Mouse (Mus musculus) neural tube, embryonic 11.5 days (tissue): ENCODE measurements at regions not wholly inside any gene's neighbourhood (a gene's known extent, or its start where the extent isn't known, plus 50 kb on each side); places are given as distances from the start of the nearest gene placed in this dataset.

Source experiments
- ATAC-seq: fragments of 200-750 bp; cut with Nextera tagmentation; 2 replicates; pipeline ENCODE4 v1.8.0; 2017; ENCODE audit warnings: moderate number of reproducible peaks, mild to moderate bottlenecking, moderate TSS enrichment, moderate library complexity; ENCODE audit not compliant: insufficient read depth, low FRiP score, low TSS enrichment
- DNase-seq: peaks from one replicate; pipeline ENCODE4 v3.0.0-alpha.2; 2015; ENCODE audit warnings: low spot score
- H3K27ac ChIP-seq: fragments of 300-500 bp; sonication (generic); 2 replicates; pipeline ENCODE4 v1.5.1; 2014; ENCODE audit warnings: low read depth, mild to moderate bottlenecking, low read length
- H3K27me3 ChIP-seq: fragments of 300-500 bp; sonication (generic); 2 replicates; pipeline ENCODE4 v1.6.1; 2014; ENCODE audit warnings: mild to moderate bottlenecking, low read length, mixed read lengths; ENCODE audit not compliant: control insufficient read depth, insufficient read depth
- H3K36me3 ChIP-seq: fragments of 300-500 bp; sonication (generic); 2 replicates; pipeline ENCODE4 v1.6.1; 2014; ENCODE audit warnings: mild to moderate bottlenecking, low read length, moderate library complexity, mixed read lengths; ENCODE audit not compliant: control insufficient read depth, insufficient read depth
- H3K4me1 ChIP-seq: fragments of 300-500 bp; sonication (generic); 2 replicates; pipeline ENCODE4 v1.6.1; 2014; ENCODE audit warnings: low read length, mixed read lengths; ENCODE audit not compliant: control insufficient read depth, insufficient read depth
- H3K4me2 ChIP-seq: fragments of 300-500 bp; sonication (generic); 2 replicates; pipeline ENCODE4 v1.6.1; 2014; ENCODE audit warnings: low read depth, mild to moderate bottlenecking, moderate library complexity
- H3K4me3 ChIP-seq: fragments of 300-500 bp; sonication (generic); 2 replicates; pipeline ENCODE4 v1.5.1; 2014; ENCODE audit warnings: low read depth, low read length
- H3K9ac ChIP-seq: fragments of 300-500 bp; sonication (generic); 2 replicates; pipeline ENCODE4 v1.6.1; 2014; ENCODE audit warnings: mild to moderate bottlenecking, low read length
- H3K9me3 ChIP-seq: fragments of 300-500 bp; sonication (generic); 2 replicates; pipeline ENCODE4 v1.6.1; 2016; ENCODE audit warnings: low read length; ENCODE audit not compliant: control insufficient read depth
- WGBS: fragments of 180-500 bp; shearing (Covaris S2); extraction: QIAGEN DNeasy Blood & Tissue Kit; methylation state at CpG from one replicate; pipeline ENCODE4 v1.1.7; 2014; 5-methylcytosine and 5-hydroxymethylcytosine counted together

DNA sequence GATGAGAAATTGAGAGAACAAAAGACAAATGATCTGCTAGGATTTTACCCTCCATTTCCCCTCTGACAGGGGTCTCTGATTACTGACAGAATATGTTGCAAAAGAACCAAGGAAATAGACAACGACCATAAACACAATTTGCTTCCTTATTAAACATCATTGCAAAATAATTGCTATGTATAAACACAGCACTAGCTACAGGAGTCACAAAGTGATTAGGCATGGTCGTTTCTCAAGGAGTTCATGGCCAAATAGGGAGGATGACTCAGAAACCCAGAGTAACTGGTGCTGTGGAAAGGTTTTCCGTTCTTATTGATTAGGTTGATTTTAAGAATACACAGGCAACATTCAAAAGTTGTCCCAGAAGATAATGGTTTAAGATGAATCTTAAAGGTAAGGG, 180.4 kb downstream of the Gm12728 start:
- Histone ChIP-seq H3K9me3 (no peaks in the 10 kb centered on the region), H3K4me2 (no peak overlapping the region), H3K36me3 (no peaks in the 10 kb centered on the region), H3K27me3 (no peaks in the 10 kb centered on the region), H3K27ac (no peak overlapping the region), H3K4me3 (no peak overlapping the region), H3K9ac (no peak overlapping the region), H3K4me1 (peaks cover 3% of the 10 kb centered on the region; the same call in 1 of the 2 replicates)
- ATAC-seq (no peak), DNase-seq (no peak)
- WGBS: 83% methylated on average over 3 of the region's 3 CpGs

GRCm38 (mm10) chr4:105972736-105973135, 183.1 kb downstream of the Gm12728 start:
- no peaks in the 10 kb centered on the region for H3K9me3 ChIP-seq
- 94% methylated on average over 3 of the region's 3 CpGs for WGBS
- no peaks in the 10 kb centered on the region for H3K27me3 ChIP-seq
- no peaks in the 10 kb centered on the region for H3K36me3 ChIP-seq
- ATAC-seq (no peak), DNase-seq (no peak)
- no peak overlapping the region for H3K4me2 ChIP-seq
- H3K4me3 ChIP-seq: no peak overlapping the region
- peaks cover 3% of the 10 kb centered on the region; the same call in 1 of the 2 replicates for H3K4me1 ChIP-seq
- H3K27ac ChIP-seq: no peak overlapping the region
- H3K9ac ChIP-seq: no peak overlapping the region

DNA sequence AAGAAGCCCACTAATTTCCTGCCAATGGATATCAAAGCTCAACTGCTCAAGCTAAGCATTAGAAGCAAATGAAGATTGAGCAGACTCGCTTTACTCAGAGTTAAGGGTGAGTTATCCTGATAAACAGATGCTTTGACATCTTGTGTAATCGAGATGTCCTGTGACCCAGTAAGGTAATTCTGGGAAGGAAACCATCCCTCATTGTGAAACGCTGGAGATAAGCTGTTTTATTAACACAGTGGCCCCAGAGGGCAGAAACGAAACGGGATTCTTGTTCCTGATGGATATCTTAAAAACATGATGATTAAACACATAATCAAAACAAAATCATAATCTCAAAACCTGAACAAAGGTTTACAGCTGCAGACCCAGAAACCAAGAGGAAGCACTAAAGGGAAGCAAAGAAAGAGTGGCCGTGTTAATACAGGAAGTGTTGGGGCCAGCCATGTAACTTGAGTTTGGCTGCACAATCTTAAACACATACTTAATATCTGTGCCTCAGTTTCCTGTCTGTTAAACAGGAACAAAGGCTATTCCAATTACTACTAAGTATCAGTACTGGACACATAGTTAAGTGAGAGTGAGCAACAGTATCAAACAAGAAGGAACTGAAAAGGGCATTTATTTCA, 184.2 kb downstream of the Gm12728 start:
- Histone ChIP-seq H3K4me3 (no peak overlapping the region), H3K9me3 (no peaks in the 10 kb centered on the region), H3K27ac (no peak overlapping the region), H3K4me1 (peaks cover 3% of the 10 kb centered on the region; the same call in 1 of the 2 replicates), H3K27me3 (no peaks in the 10 kb centered on the region), H3K4me2 (no peak overlapping the region), H3K9ac (no peak overlapping the region), H3K36me3 (no peaks in the 10 kb centered on the region)
- no peak for ATAC-seq
- DNase-seq: no peak
- 83% methylated on average over 6 of the region's 6 CpGs for WGBS

- no peaks in the 10 kb centered on the region for H3K36me3 ChIP-seq
- no peak for DNase-seq
- no peak for ATAC-seq
- no peaks in the 10 kb centered on the region for H3K27me3 ChIP-seq
- H3K9ac ChIP-seq: no peak overlapping the region
- 82% methylated on average over 4 of the region's 4 CpGs for WGBS
- no peaks in the 10 kb centered on the region; the same call in 1 of the 2 replicates for H3K4me1 ChIP-seq
- H3K27ac ChIP-seq: no peak overlapping the region
- H3K4me3 ChIP-seq: no peak overlapping the region
- no peak overlapping the region for H3K4me2 ChIP-seq
- no peaks in the 10 kb centered on the region for H3K9me3 ChIP-seq
These were observed 185.3 kb downstream of the Gm12728 start for GRCm38 (mm10) chr4:105974948-105975347.

GRCm38 (mm10) chr4:105979048-105979447, 189.4 kb downstream of the Gm12728 start:
- no peaks in the 10 kb centered on the region for H3K36me3 ChIP-seq

DNA sequence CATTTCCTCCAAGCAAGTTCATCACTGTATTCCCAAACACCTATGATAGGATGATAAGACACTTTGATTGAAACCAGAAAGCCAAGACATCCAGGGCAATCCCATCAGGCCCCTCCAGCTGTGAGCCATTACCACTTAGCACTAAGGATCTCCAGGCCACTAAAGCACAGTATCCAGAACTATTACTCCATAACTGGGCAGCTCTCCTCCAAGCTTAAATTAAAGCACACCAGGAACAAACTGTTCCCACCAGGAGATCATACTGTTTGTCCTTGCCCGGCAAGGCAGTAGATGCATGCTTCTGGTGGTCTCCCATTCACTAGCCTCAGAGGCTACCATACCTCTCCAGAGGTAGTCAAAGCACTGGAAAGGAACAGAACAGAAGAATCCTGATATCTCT, 193.3 kb downstream of the Gm12728 start:
- Histone ChIP-seq H3K36me3 (no peaks in the 10 kb centered on the region), H3K4me3 (no peak overlapping the region), H3K4me1 (no peaks in the 10 kb centered on the region), H3K4me2 (no peak overlapping the region), H3K27me3 (no peaks in the 10 kb centered on the region), H3K9ac (no peak overlapping the region), H3K9me3 (no peaks in the 10 kb centered on the region), H3K27ac (no peak overlapping the region)
- DNase-seq (no peak), ATAC-seq (no peak)
- WGBS: 95% methylated on average over 1 of the region's 1 CpGs

More at GRCm38 (mm10) chr4:105979048-105979447, 189.4 kb downstream of the Gm12728 start:
- Histone ChIP-seq H3K9ac (no peak overlapping the region), H3K4me1 (no peaks in the 10 kb centered on the region), H3K4me3 (no peak overlapping the region), H3K27ac (no peak overlapping the region), H3K27me3 (no peaks in the 10 kb centered on the region), H3K9me3 (no peaks in the 10 kb centered on the region), H3K4me2 (no peak overlapping the region)
- 90% methylated on average over 5 of the region's 5 CpGs for WGBS
- DNase-seq (no peak), ATAC-seq (no peak)

DNA sequence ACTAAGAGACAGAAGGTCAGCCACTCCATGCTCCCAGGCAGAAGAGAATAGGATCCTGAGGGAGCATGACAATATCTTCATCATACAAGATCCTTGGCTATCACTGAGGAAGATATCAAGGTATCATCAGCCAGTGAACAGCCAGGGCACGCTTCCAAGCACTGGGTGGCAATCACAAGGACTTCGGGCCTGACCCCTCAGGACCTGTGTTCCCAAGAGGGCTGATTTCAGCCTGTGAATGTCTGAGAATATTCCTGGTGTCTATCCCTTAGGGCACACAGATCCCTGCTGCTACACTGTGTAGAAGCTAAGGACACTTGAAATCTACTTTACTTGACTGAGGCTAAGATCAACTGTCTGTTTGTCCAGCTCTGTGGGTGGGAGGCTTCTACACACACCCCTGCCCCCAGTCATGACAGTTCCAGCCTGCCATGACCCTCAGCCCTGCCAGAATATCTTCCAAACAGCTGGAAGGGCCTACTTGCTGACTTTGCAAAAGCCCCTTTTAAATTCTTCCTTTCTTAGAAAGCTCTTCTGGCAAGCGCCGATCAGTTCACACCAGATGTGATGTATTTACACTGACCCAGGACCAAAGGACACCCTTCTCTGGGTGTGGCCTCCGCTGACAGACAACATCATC, 198.4 kb downstream of the Gm12728 start:
- Histone ChIP-seq H3K4me3 (no peak overlapping the region), H3K4me1 (no peaks in the 10 kb centered on the region), H3K27me3 (no peaks in the 10 kb centered on the region), H3K27ac (no peak overlapping the region), H3K36me3 (no peaks in the 10 kb centered on the region), H3K9me3 (no peaks in the 10 kb centered on the region), H3K9ac (no peak overlapping the region), H3K4me2 (no peak overlapping the region)
- ATAC-seq (no peak), DNase-seq (no peak)
- WGBS: 80% methylated on average over 5 of the region's 5 CpGs

DNA sequence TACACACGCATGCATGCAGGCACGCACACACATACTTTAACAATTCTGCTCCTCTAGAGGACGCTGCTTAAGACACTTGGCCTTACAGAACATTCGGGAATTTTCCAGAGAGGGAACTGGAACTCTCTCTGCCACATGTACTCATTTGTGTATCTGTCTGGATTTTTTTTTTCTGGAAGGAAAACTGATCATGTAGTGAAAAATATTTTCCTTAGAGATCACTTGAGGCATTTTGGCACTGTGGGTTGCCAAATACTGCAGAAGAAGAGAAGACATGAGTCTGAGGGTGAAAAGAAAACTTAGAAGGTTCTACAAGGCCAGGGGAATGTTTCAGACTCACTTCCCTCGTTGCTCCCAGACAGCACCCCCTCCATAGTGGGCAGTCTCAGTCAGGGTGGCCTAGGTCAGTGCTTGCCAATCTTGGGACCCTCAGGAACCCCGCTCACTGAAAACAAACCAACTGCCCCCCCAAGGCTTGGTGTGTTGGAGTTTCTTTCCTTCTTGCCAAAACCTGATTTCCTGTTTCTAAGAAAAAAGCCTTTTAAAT, 203.0 kb downstream of the Gm12728 start:
- H3K4me1 ChIP-seq: no peaks in the 10 kb centered on the region
- no peak overlapping the region for H3K4me2 ChIP-seq
- 89% methylated on average over 6 of the region's 6 CpGs for WGBS
- H3K4me3 ChIP-seq: no peak overlapping the region
- H3K9me3 ChIP-seq: no peaks in the 10 kb centered on the region
- no peak for ATAC-seq
- DNase-seq: no peak
- no peak overlapping the region for H3K27ac ChIP-seq
- H3K27me3 ChIP-seq: no peaks in the 10 kb centered on the region
- H3K9ac ChIP-seq: no peak overlapping the region
- H3K36me3 ChIP-seq: no peaks in the 10 kb centered on the region

DNA sequence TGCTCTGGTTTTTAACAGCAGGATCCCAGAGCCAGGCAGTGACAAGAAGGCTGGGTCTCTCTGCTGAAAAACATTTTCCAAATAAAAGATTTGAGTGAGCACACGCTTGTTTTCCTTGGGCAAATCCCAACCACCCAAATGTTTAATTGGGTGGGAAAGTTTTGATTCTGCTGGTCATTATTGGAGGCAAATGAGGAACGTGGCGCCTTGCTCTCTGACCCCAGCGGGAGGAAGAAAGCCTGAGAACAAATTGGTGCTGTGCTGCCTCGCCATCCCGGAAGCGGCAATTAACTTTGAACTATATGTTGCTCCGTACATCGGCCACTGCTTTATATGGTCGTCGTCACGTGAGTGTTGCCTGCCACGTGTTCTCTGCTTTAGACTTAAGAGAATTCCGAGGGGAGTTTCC, 204.7 kb downstream of the Gm12728 start:
- DNase-seq: no peak
- WGBS: 82% methylated on average over 14 of the region's 14 CpGs

More for the DNA sequence above, 204.7 kb downstream of the Gm12728 start:
- Histone ChIP-seq H3K9me3 (no peaks in the 10 kb centered on the region), H3K4me1 (no peaks in the 10 kb centered on the region), H3K4me3 (no peak overlapping the region), H3K27ac (no peak overlapping the region), H3K27me3 (no peaks in the 10 kb centered on the region), H3K4me2 (no peak overlapping the region), H3K9ac (no peak overlapping the region), H3K36me3 (no peaks in the 10 kb centered on the region)
- no peak for ATAC-seq
